Mouse (Mus musculus) retina, embryonic 14.5 days (tissue): ENCODE data around the gene Tax1bp1.

Experiments
- DNase-seq: peaks from one replicate; pipeline ENCODE4 v3.0.0-alpha.2; 2015; ENCODE audit warnings: low spot score

Tax1bp1 gene

GRCm38 (mm10) chr6:52707815-52708214 is 5.7 kb upstream of the Tax1bp1 start:
- no peak for DNase-seq

- DNase-seq = no peak
Observed at GRCm38 (mm10) chr6:52712563-52712962, 966 bp upstream of the Tax1bp1 start.

- peak; percentile 68 for DNase-seq
Observed at GRCm38 (mm10) chr6:52713897-52714509, 474 bp downstream of the Tax1bp1 start.

GRCm38 (mm10) chr6:52717493-52718192 is 4.1 kb downstream of the Tax1bp1 start:
- DNase-seq = no peak

GRCm38 (mm10) chr6:52724805-52725439 is 11.4 kb downstream of the Tax1bp1 start:
- DNase-seq = peak; percentile 77

GRCm38 (mm10) chr6:52730338-52730737 is 16.8 kb downstream of the Tax1bp1 start:
- DNase-seq = no peak

GRCm38 (mm10) chr6:52734630-52735029 is 21.1 kb downstream of the Tax1bp1 start:
- DNase-seq = no peak

GRCm38 (mm10) chr6:52752832-52753231 is 39.3 kb downstream of the Tax1bp1 start:
- no peak for DNase-seq

GRCm38 (mm10) chr6:52765206-52765605 is 51.7 kb downstream of the Tax1bp1 start:
- DNase-seq = no peak

- no peak for DNase-seq
Observed at GRCm38 (mm10) chr6:52770789-52771188, 57.3 kb downstream of the Tax1bp1 start.

GRCm38 (mm10) chr6:52773132-52773531 is 59.6 kb downstream of the Tax1bp1 start:
- no peak for DNase-seq

- no peak for DNase-seq
Observed at GRCm38 (mm10) chr6:52775350-52775749, 61.8 kb downstream of the Tax1bp1 start.

GRCm38 (mm10) chr6:52775956-52776355 is 62.4 kb downstream of the Tax1bp1 start:
- no peak for DNase-seq

GRCm38 (mm10) chr6:52777034-52777433 is 63.5 kb downstream of the Tax1bp1 start:
- DNase-seq = no peak

GRCm38 (mm10) chr6:52778523-52778922 is 65.0 kb downstream of the Tax1bp1 start:
- no peak for DNase-seq

GRCm38 (mm10) chr6:52779546-52779945 is 66.0 kb downstream of the Tax1bp1 start:
- no peak for DNase-seq

- no peak for DNase-seq
Observed at GRCm38 (mm10) chr6:52790316-52790715, 76.8 kb downstream of the Tax1bp1 start.

GRCm38 (mm10) chr6:52790781-52791180 is 77.3 kb downstream of the Tax1bp1 start:
- no peak for DNase-seq

GRCm38 (mm10) chr6:52792455-52792854 is 78.9 kb downstream of the Tax1bp1 start:
- no peak for DNase-seq

- no peak for DNase-seq
Observed at GRCm38 (mm10) chr6:52795029-52795841, 81.7 kb downstream of the Tax1bp1 start.

GRCm38 (mm10) chr6:52796035-52796598 is 82.6 kb downstream of the Tax1bp1 start:
- DNase-seq = no peak

GRCm38 (mm10) chr6:52796691-52797090 is 83.2 kb downstream of the Tax1bp1 start:
- peak; percentile 9 for DNase-seq
